Mouse (Mus musculus) forebrain, embryonic 10.5 days (tissue): ENCODE measurements at regions not wholly inside any gene's neighbourhood (a gene's known extent, or its start where the extent isn't known, plus 50 kb on each side); places are given as distances from the start of the nearest gene placed in this dataset.

Source experiments
- DNase-seq: peaks from one replicate; pipeline ENCODE4 v3.0.0-alpha.2; 2017; ENCODE audit warnings: low spot score; ENCODE audit errors: extremely low spot score
- H3K27ac ChIP-seq: fragments of 300-500 bp; sonication (generic); 2 replicates; pipeline ENCODE4 v1.5.1; 2016; ENCODE audit warnings: mild to moderate bottlenecking
- H3K27me3 ChIP-seq: fragments of 300-500 bp; sonication (generic); 2 replicates; pipeline ENCODE4 v1.6.1; 2016; ENCODE audit warnings: mild to moderate bottlenecking; ENCODE audit not compliant: poor library complexity, severe bottlenecking
- H3K36me3 ChIP-seq: fragments of 300-500 bp; sonication (generic); replicated peaks from 2 replicates; pipeline ENCODE4 v1.6.1; 2016; ENCODE audit warnings: mild to moderate bottlenecking, moderate library complexity
- H3K4me1 ChIP-seq: fragments of 300-500 bp; sonication (generic); 2 replicates; pipeline ENCODE4 v1.6.1; 2016
- H3K4me3 ChIP-seq: fragments of 300-500 bp; sonication (generic); 2 replicates; pipeline ENCODE4 v1.5.1; 2016; ENCODE audit warnings: mild to moderate bottlenecking, moderate library complexity
- H3K9me3 ChIP-seq: fragments of 300-500 bp; sonication (generic); 2 replicates; pipeline ENCODE4 v1.6.1; 2016; ENCODE audit warnings: mild to moderate bottlenecking, moderate library complexity
- WGBS: fragments of 180-500 bp; shearing (Covaris S2); methylation state at CpG from one replicate; pipeline ENCODE4 v1.1.7; 2016; 5-methylcytosine and 5-hydroxymethylcytosine counted together

DNA sequence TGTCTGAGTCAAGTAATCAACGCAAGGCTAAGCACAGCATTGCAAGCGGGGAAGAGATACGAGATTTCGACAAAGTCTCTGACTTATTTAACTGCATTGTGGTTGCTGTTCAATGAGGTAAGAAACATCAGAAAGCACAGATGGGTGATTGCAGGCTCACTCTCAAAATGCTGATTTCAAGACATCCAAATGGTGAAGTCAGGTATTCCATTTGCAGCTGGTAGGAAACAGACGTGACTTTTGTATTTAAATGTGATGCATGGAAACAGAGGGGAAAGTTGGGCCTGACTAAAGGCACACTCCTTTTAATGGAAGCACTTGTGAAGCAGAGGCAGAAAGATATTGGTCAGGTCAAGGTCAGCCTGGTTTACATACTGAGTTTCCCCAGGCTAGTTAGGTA lies 82.5 kb downstream of the Pttg1 start:
- H3K4me1 ChIP-seq: peaks cover 7% of the 10 kb centered on the region
- H3K27ac ChIP-seq: no peak overlapping the region
- DNase-seq: no peak
- H3K4me3 ChIP-seq: no peak overlapping the region
- H3K36me3 ChIP-seq: no peaks in the 10 kb centered on the region
- WGBS: 87% methylated on average over 5 of the region's 5 CpGs
- H3K9me3 ChIP-seq: no peaks in the 10 kb centered on the region
- no peaks in the 10 kb centered on the region for H3K27me3 ChIP-seq

- no peaks in the 10 kb centered on the region for H3K27me3 ChIP-seq
- no peaks in the 10 kb centered on the region for H3K4me1 ChIP-seq
- H3K36me3 ChIP-seq: no peaks in the 10 kb centered on the region
- H3K9me3 ChIP-seq: no peaks in the 10 kb centered on the region
- no peak overlapping the region for H3K27ac ChIP-seq
- no peak for DNase-seq
- no peak overlapping the region for H3K4me3 ChIP-seq
- WGBS: 95% methylated on average over 2 of the region's 2 CpGs
Observed at GRCm38 (mm10) chr11:43338377-43338993, 87.6 kb downstream of the Pttg1 start.

GRCm38 (mm10) chr11:43335668-43336265 lies 90.3 kb downstream of the Pttg1 start:
- Histone ChIP-seq H3K4me3 (no peak overlapping the region), H3K27me3 (no peaks in the 10 kb centered on the region), H3K4me1 (no peaks in the 10 kb centered on the region), H3K27ac (no peak overlapping the region), H3K36me3 (no peaks in the 10 kb centered on the region), H3K9me3 (no peaks in the 10 kb centered on the region)
- no peak for DNase-seq
- WGBS: 77% methylated on average over 7 of the region's 7 CpGs

GRCm38 (mm10) chr11:43333547-43333946 lies 92.5 kb downstream of the Pttg1 start:
- Histone ChIP-seq H3K27me3 (no peaks in the 10 kb centered on the region), H3K4me3 (no peak overlapping the region), H3K27ac (no peak overlapping the region), H3K9me3 (no peaks in the 10 kb centered on the region), H3K36me3 (no peaks in the 10 kb centered on the region), H3K4me1 (no peaks in the 10 kb centered on the region)
- 79% methylated on average over 4 of the region's 4 CpGs for WGBS
- no peak for DNase-seq

DNA sequence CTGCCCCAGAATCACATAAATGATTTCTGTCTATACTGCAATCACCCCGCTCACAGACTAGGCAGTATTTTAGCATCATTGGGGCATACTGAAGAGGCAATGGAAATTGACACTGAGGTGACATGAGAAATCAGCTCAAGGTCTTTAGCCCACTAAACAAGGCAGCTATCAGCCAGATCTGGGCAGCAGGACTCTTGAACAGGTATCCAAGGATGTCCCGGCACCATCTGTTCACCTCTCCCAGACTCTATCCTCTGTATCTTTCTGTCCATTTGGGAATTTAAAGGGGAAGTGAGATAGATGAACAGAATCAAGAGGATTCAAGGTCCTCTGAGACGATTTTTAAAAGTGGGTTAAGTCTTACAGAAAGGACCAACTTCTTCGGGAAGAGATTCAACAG lies 112.1 kb downstream of the Pttg1 start:
- Histone ChIP-seq H3K27ac (no peak overlapping the region), H3K4me1 (peaks cover 5% of the 10 kb centered on the region; the same call in 1 of the 2 replicates), H3K27me3 (no peaks in the 10 kb centered on the region), H3K36me3 (no peaks in the 10 kb centered on the region), H3K9me3 (no peaks in the 10 kb centered on the region), H3K4me3 (no peak overlapping the region)
- 88% methylated on average over 4 of the region's 4 CpGs for WGBS
- DNase-seq: no peak
